8 mouse cellular contexts compared by ENCODE assay signal in the genomic region with DNA sequence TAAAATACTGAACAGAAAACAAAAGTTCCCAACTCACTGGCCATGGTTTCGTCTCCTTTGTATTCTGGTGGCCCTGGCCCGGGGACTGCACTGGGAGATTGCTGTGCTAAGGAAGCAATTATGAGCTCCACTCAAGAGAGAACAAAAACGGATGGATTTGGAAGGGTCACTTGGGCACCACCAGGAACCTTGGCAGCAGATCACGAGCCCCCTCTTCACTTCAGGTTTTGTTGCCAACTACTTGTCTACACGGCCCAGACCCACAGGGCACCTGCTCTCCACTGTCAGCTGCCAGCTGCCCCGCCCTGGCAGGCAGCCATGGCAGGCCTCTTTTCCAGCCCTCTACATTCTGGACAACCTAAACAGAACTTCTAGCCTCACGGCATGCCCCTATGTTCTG.
DNase-seq lines count a peak whose midpoint lies in the region; ATAC-seq lines count a peak whose summit lies in the region.

No protein-coding gene starts in this region.

- H3K4me2 ChIP-seq in heart, embryonic 16.5 days (ENCODE audit: low read depth, low read length) = peak overlapping the region; percentile 24; the same call in 1 of the 2 replicates
- H3K4me2 ChIP-seq in lung, embryonic 16.5 days (ENCODE audit: low read depth, low read length) = no peak overlapping the region

- ATAC-seq in heart, embryonic 16.5 days (replicated peaks; ENCODE audit: extremely low read depth, insufficient read depth, low FRiP score) = peak; percentile 88
- ATAC-seq in lung, embryonic 16.5 days (ENCODE audit: low read depth) = peak; percentile 82
- no peak for ATAC-seq in megakaryocyte, adult 5-6 weeks (ENCODE audit: poor library complexity, severe bottlenecking)

- no peak overlapping the region for H3K4me3 ChIP-seq in heart, embryonic 16.5 days (ENCODE audit: low read length)
- H3K4me3 ChIP-seq in lung, embryonic 16.5 days (ENCODE audit: low read length) = no peak overlapping the region

- H3K9me3 ChIP-seq in heart, embryonic 16.5 days (replicated peaks; ENCODE audit: control insufficient read depth, low read length) = no peaks in the 10 kb centered on the region
- no peaks in the 10 kb centered on the region for H3K9me3 ChIP-seq in lung, embryonic 16.5 days (ENCODE audit: control insufficient read depth, low read length)

- DNase-seq in heart, postnatal 25 days (ENCODE audit: low spot score) = no peak
- peak; percentile 38 for DNase-seq in NIH3T3 (ENCODE audit: low read depth)
- DNase-seq in cerebellum, postnatal 36 days = peak; percentile 75 to 78
- DNase-seq in kidney, adult 18-20 months = no peak
- no peak for DNase-seq in natural killer cell, adult 2 months (ENCODE audit: low spot score in 2 of 2)

- no peaks in the 10 kb centered on the region for H3K27me3 ChIP-seq in heart, embryonic 16.5 days (ENCODE audit: control insufficient read depth, insufficient read depth, low read length)
- H3K27me3 ChIP-seq in lung, embryonic 16.5 days (ENCODE audit: control insufficient read depth, insufficient read depth, low read depth, low read length) = no peaks in the 10 kb centered on the region

- 44% methylated on average over 7 of the region's 7 CpGs for WGBS in heart, embryonic 16.5 days
- WGBS in lung, embryonic 16.5 days = 40% methylated on average over 7 of the region's 7 CpGs

- no peaks in the 10 kb centered on the region for H3K36me3 ChIP-seq in heart, embryonic 16.5 days (ENCODE audit: control insufficient read depth, insufficient read depth)
- no peaks in the 10 kb centered on the region for H3K36me3 ChIP-seq in lung, embryonic 16.5 days (ENCODE audit: control insufficient read depth, insufficient read depth, low read length)

- peaks cover 15% of the 10 kb centered on the region for H3K4me1 ChIP-seq in heart, embryonic 16.5 days (ENCODE audit: control insufficient read depth, insufficient read depth, low read length)
- H3K4me1 ChIP-seq in lung, embryonic 16.5 days (replicated peaks; ENCODE audit: control insufficient read depth, insufficient read depth, low read length) = peaks cover 19% of the 10 kb centered on the region

- peak overlapping the region; percentile 63 for H3K27ac ChIP-seq in heart, embryonic 16.5 days (ENCODE audit: low read length)
- peak overlapping the region; percentile 67 for H3K27ac ChIP-seq in lung, embryonic 16.5 days (ENCODE audit: low read length)

- intact Hi-C loops in heart, postnatal 25 days (cut with DNase I) = no loop called here

- H3K9ac ChIP-seq in heart, embryonic 16.5 days (ENCODE audit: low read length) = no peak overlapping the region
- H3K9ac ChIP-seq in lung, embryonic 16.5 days (ENCODE audit: low read length) = no peak overlapping the region

Comparison
In these comparisons a context has a peak if more than half of its experiments do, and no peak if none do; other contexts are left out.
1. DNase-seq: peak in NIH3T3 (single experiment) and cerebellum, postnatal 36 days (2 of 2); none in heart, postnatal 25 days (single experiment), kidney, adult 18-20 months (single experiment) and natural killer cell, adult 2 months (0 of 2).